Mouse (Mus musculus): ENCODE data around the gene Fam89b.

The Fam89b gene

DNA sequence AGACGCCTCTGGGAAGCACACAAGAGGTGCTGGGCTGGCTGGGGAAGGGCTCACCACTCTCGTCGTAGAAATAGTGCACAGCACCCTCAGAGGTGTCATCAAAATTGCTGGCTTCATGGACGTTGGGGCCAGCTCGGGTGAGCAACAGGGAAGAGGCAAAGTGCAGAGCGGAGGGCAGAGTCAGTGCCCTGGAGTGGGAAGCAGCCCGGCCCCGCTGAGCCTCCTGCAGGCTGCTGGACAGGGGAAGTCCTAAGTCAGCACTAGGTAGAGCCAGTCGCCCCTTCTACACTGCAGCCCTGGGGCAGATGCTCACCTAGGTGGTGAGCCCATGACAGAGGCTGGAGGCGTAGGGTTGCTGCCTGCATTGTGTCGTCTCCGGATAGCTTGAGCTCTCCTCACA lies 45.2 kb downstream of the Fam89b start:
- no peak for DNase-seq (ENCODE audit: low spot score)

DNA sequence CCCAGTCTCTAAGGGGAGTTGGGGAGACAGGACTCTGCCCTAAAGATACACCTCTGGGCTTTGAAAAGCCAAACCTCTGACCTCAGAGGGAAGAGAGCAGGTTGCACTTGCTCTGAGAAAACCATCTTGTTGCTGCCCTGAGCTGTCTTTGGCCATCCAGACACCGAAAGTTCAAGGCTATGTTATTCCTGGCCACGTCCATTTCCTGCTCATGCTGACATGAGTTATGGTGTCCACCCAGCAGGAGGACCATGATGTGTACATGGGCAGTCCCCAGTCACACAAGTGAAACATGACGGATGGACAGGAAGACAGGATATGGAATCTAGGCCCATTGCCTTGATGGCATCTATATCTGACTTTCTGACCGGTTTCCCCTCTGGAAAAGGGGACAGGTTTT lies 49.0 kb downstream of the Fam89b start:
- DNase-seq (ENCODE audit: low spot score), result no peak

All from ovary, postnatal 36 days (tissue).